Mouse (Mus musculus): ENCODE measurements at regions not wholly inside any gene's neighbourhood (a gene's known extent, or its start where the extent isn't known, plus 50 kb on each side); places are given as distances from the start of the nearest gene placed in this dataset.

- no peak for TF ChIP-seq CTCF (conservative IDR thresholded peaks at IDR 0.05; ENCODE audit: insufficient read depth, insufficient read length, low read depth, low read length)
- TF ChIP-seq POLR2A (IDR thresholded peaks at IDR 0.05; ENCODE audit: low read depth, low read length) = no peak
Observed at GRCm38 (mm10) chr17:45852402-45852801, 118.8 kb upstream of the 1600014C23Rik start.

Measured in kidney, adult 2 months (tissue).